Mouse (Mus musculus) intestine, embryonic 16.5 days (tissue): ENCODE measurements around the gene Efcab12. TPM values are rescaled to one million over a fixed set of nuclear protein-coding genes. Genes with fewer than 3 reads are reported as not detected.
"Not testable (repeated sequence)": the region's sequence is repeated elsewhere in the genome, so short reads cannot be mapped to it uniquely, and the experiment has no call there.

Source experiments
- ATAC-seq: fragments of 200-750 bp; cut with Nextera tagmentation; 2 replicates; pipeline ENCODE4 v1.8.0; 2017; ENCODE audit warnings: moderate TSS enrichment, moderate library complexity
- H3K27ac ChIP-seq: fragments of 300-500 bp; sonication (generic); 2 replicates; pipeline ENCODE4 v1.5.1; 2014; ENCODE audit warnings: mild to moderate bottlenecking, low read length
- H3K27me3 ChIP-seq: fragments of 300-500 bp; sonication (generic); replicated peaks from 2 replicates; pipeline ENCODE4 v1.6.1; 2014; ENCODE audit warnings: low read length, control low read depth, mixed read lengths; ENCODE audit not compliant: control insufficient read depth, insufficient read depth
- H3K36me3 ChIP-seq: fragments of 300-500 bp; sonication (generic); 2 replicates; pipeline ENCODE4 v1.6.1; 2014; ENCODE audit warnings: low read length, control low read depth; ENCODE audit not compliant: control insufficient read depth, insufficient read depth
- H3K4me1 ChIP-seq: fragments of 300-500 bp; sonication (generic); 2 replicates; pipeline ENCODE4 v1.6.1; 2014; ENCODE audit warnings: low read length, control low read depth, mixed read lengths; ENCODE audit not compliant: control insufficient read depth, insufficient read depth
- H3K4me2 ChIP-seq: fragments of 300-500 bp; sonication (generic); 2 replicates; pipeline ENCODE4 v1.6.1; 2014; ENCODE audit warnings: low read depth, low read length, control low read depth
- H3K4me3 ChIP-seq: fragments of 300-500 bp; sonication (generic); 2 replicates; pipeline ENCODE4 v1.5.1; 2014; ENCODE audit warnings: mild to moderate bottlenecking, low read length
- H3K9ac ChIP-seq: fragments of 300-500 bp; sonication (generic); 2 replicates; pipeline ENCODE4 v1.6.1; 2014; ENCODE audit warnings: low read depth, low read length
- H3K9me3 ChIP-seq: fragments of 300-500 bp; sonication (generic); 2 replicates; pipeline ENCODE4 v1.6.1; 2016; ENCODE audit warnings: low read length, control low read depth; ENCODE audit not compliant: control insufficient read depth
- WGBS: fragments of 180-500 bp; shearing (Covaris S2); extraction: QIAGEN DNeasy Blood & Tissue Kit; methylation state at CpG from one replicate; pipeline ENCODE4 v1.1.7; 2014; 5-methylcytosine and 5-hydroxymethylcytosine counted together
- polyA plus RNA-seq: library from polyadenylated mRNA; unstranded; fragments of >200 nt; fragmentation: Nextera tagmentation; extraction: Ambion mirVana; gene quantifications from 2 replicates; pipeline ENCODE4 v1.2.1, GENCODE M21; 2015

The Efcab12 gene
- polyA plus RNA-seq, result 0.36 and 0.44 TPM in 2 replicates

DNA sequence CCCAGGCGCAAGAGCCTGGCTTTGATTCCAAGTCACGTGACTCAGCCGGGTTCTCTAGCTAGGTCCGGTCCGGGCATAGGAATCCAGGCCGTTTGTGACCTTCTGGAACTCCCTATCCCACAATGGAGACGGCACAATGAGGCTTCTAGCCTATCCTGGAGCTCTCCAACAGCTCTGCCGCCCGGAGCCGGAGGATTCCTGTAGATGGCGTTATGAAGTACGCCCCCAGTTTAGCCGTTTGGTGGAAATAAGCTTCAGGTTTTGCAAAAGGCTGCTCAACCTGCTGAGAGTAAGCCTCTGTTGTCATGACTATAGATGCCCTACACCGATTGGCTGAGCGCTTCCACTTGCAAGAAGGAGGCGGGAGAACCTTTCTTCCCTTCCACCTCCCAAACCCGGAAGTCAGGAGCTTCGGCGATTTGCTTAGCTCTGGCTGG lies at the start of gene Efcab12:
Gene Efcab12 (minus strand): TSS at position 252 of the 437 bp plus-strand sequence.
- Histone ChIP-seq H3K9ac (peak within 1 kb of the TSS; percentile 59), H3K4me1 (peaks cover 7% of the 10 kb centered on the region; the same call in 1 of the 2 replicates), H3K36me3 (no peaks in the 10 kb centered on the region), H3K4me3 (peak within 1 kb of the TSS; percentile 43), H3K27ac (0 out of 2 replicates have a peak within 1 kb of the TSS, but pooled peaks have one; percentile 1), H3K27me3 (no peaks in the 10 kb centered on the region), H3K9me3 (no peaks in the 10 kb centered on the region), H3K4me2 (peak within 1 kb of the TSS; percentile 80)
- 3% methylated on average over 19 of the region's 19 CpGs for WGBS
- ATAC-seq, result peak; percentile 95

GRCm38 (mm10) chr6:115886894-115887293 lies 48.7 kb upstream of the Efcab12 start:
- Histone ChIP-seq H3K27me3 (no peaks in the 10 kb centered on the region), H3K9me3 (no peaks in the 10 kb centered on the region), H3K4me2 (no peak overlapping the region), H3K4me1 (peaks cover 9% of the 10 kb centered on the region), H3K9ac (no peak overlapping the region), H3K4me3 (no peak overlapping the region), H3K36me3 (peaks cover 3% of the 10 kb centered on the region; the same call in 1 of the 2 replicates), H3K27ac (no peak overlapping the region)
- ATAC-seq, result peak; percentile 68
- WGBS, result 59% methylated on average over 4 of the region's 4 CpGs

GRCm38 (mm10) chr6:115884018-115884417 lies 45.8 kb upstream of the Efcab12 start:
- H3K4me1 ChIP-seq, result peaks cover 5% of the 10 kb centered on the region
- H3K4me3 ChIP-seq, result no peak overlapping the region
- H3K36me3 ChIP-seq, result peaks cover 3% of the 10 kb centered on the region; the same call in 1 of the 2 replicates
- H3K27me3 ChIP-seq, result no peaks in the 10 kb centered on the region
- H3K9ac ChIP-seq, result no peak overlapping the region
- no peak overlapping the region for H3K27ac ChIP-seq
- peak; percentile 41; the same call in 1 of the 2 replicates for ATAC-seq
- H3K4me2 ChIP-seq, result no peak overlapping the region
- H3K9me3 ChIP-seq, result no peaks in the 10 kb centered on the region

GRCm38 (mm10) chr6:115880751-115881150 lies 42.5 kb upstream of the Efcab12 start:
- Histone ChIP-seq H3K4me2 (no peak overlapping the region), H3K27ac (no peak overlapping the region), H3K27me3 (no peaks in the 10 kb centered on the region), H3K4me3 (no peak overlapping the region), H3K36me3 (no peaks in the 10 kb centered on the region), H3K4me1 (no peaks in the 10 kb centered on the region), H3K9me3 (no peaks in the 10 kb centered on the region), H3K9ac (no peak overlapping the region)
- ATAC-seq, result no peak
- WGBS, result 83% methylated on average over 8 of the region's 8 CpGs

- no peaks in the 10 kb centered on the region for H3K36me3 ChIP-seq
Observed at GRCm38 (mm10) chr6:115879736-115880135, 41.5 kb upstream of the Efcab12 start.

DNA sequence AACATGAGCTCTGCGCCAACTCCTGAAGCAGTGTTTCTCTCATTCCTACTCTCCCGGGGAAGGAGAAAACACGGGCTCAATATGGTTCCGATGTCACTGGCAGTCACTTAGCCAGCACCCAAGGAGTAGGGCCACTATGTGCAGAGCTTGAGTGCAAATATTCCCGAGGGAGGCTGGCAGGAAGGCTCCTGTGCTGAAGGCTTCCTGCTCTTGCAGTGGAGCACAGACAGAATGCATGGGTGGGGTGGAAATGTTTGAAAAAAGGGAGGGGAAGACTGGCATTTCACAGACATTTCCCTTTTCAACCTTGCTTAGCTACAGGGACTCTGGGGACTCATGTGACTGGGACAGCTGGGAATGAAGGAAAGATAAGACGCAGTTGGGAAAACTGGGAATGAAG lies 40.5 kb upstream of the Efcab12 start:
- Histone ChIP-seq H3K9me3 (no peaks in the 10 kb centered on the region), H3K9ac (no peak overlapping the region), H3K4me3 (no peak overlapping the region), H3K27me3 (no peaks in the 10 kb centered on the region), H3K4me2 (no peak overlapping the region), H3K36me3 (no peaks in the 10 kb centered on the region), H3K4me1 (no peaks in the 10 kb centered on the region), H3K27ac (no peak overlapping the region)
- ATAC-seq, result no peak
- 64% methylated on average over 6 of the region's 6 CpGs for WGBS

More at GRCm38 (mm10) chr6:115879736-115880135, 41.5 kb upstream of the Efcab12 start:
- Histone ChIP-seq H3K9me3 (no peaks in the 10 kb centered on the region), H3K9ac (no peak overlapping the region), H3K27me3 (no peaks in the 10 kb centered on the region), H3K4me2 (no peak overlapping the region), H3K27ac (no peak overlapping the region), H3K4me3 (no peak overlapping the region), H3K4me1 (no peaks in the 10 kb centered on the region)
- ATAC-seq, result no peak
- whole genome bisulfite sequencing, result 76% methylated on average over 6 of the region's 6 CpGs

DNA sequence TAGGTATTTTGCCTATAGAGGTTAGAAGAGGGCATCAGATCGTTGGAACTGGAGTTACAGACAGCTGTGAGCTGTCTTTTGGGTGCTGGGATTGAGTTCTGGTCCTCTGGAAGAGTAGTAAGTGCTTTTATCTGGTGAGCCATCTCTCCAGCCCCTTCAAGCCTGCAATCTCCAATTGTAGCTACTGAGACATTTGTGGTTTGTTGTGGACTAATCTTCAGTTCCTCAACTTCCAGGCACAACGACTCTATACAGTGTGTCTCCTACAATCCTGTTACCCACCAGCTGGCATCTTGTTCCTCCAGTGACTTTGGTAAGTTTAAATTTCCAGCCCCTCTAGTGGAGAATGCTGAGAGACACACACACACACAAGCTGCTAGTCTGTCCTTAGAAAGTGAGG lies 39.0 kb upstream of the Efcab12 start:
- no peaks in the 10 kb centered on the region for H3K27me3 ChIP-seq
- no peak overlapping the region for H3K9ac ChIP-seq
- H3K27ac ChIP-seq, result no peak overlapping the region
- no peaks in the 10 kb centered on the region for H3K9me3 ChIP-seq
- H3K4me3 ChIP-seq, result no peak overlapping the region
- 74% methylated on average over 2 of the region's 2 CpGs for WGBS
- no peaks in the 10 kb centered on the region for H3K4me1 ChIP-seq
- no peaks in the 10 kb centered on the region for H3K36me3 ChIP-seq
- ATAC-seq, result no peak
- H3K4me2 ChIP-seq, result no peak overlapping the region

DNA sequence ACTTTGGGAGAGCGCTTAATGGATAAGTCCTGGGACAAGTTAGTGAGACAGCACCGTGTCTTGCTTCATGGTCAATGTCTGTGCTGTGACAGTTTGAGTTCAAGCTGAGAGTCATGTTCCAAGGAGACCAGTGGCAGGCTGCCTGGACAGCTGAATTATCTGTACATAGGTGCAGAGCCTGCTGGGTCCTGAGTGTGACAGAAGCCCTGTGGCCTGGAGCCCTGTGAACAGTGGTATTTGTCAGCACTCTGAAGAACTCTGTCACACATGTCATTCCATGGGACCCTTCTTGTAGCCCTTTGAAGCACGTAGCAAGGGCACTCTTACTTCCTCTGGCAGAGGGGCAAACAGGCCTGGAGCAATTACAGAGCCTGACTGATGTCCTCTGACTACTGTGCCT lies 33.1 kb upstream of the Efcab12 start:
- H3K4me2 ChIP-seq, H3K36me3 ChIP-seq, ATAC-seq, H3K4me3 ChIP-seq, H3K9me3 ChIP-seq, H3K27ac ChIP-seq, H3K4me1 ChIP-seq, H3K27me3 ChIP-seq, H3K9ac ChIP-seq: not testable (repeated sequence)
- WGBS, result no CpG with 5 or more reads among the region's 3 CpGs

GRCm38 (mm10) chr6:115867157-115867556 lies 28.9 kb upstream of the Efcab12 start:
- not testable (repeated sequence) for H3K27ac ChIP-seq, ATAC-seq, H3K4me1 ChIP-seq, H3K27me3 ChIP-seq, H3K4me2 ChIP-seq, H3K4me3 ChIP-seq, H3K36me3 ChIP-seq, H3K9me3 ChIP-seq, H3K9ac ChIP-seq
- no CpG with 5 or more reads among the region's 3 CpGs for WGBS

DNA sequence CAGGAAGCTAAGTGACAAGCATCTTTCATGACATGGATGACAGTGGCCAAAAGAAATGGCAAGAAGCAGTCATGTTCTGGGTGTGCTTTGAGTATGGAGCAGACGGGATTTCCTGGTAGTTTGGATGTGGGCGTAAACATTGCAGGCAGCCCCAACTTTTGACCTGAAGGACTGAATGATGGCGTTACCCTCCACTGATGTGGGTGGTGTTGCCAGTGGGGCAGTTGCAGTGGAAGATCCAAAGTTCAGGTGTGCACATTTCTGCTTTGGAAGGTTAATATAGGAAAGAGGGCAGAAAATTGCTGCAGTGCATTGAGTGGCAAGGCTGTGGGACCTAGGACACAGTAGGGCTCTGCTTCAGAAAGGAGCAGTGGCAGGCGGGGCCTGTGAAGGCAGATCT lies 27.0 kb upstream of the Efcab12 start:
- 86% methylated on average over 4 of the region's 4 CpGs for WGBS
- no peak for ATAC-seq

More for the DNA sequence above, 27.0 kb upstream of the Efcab12 start:
- Histone ChIP-seq H3K4me2 (no peak overlapping the region), H3K4me1 (peaks cover 12% of the 10 kb centered on the region; the same call in 1 of the 2 replicates), H3K36me3 (no peaks in the 10 kb centered on the region), H3K9me3 (no peaks in the 10 kb centered on the region), H3K27ac (no peak overlapping the region), H3K27me3 (no peaks in the 10 kb centered on the region), H3K9ac (no peak overlapping the region), H3K4me3 (no peak overlapping the region)
